ENCODE assay signal across 21 mouse cellular contexts in genomic region chr13:43077485-43077884, GRCm38 (mm10).
A peak's percentile ranks its signal among the peaks of the same experiment; 100 is the strongest.
DNase-seq lines count a peak whose midpoint lies in the region; ATAC-seq and TF ChIP-seq lines count a peak whose summit lies in the region.
"Had no signal": no experiment of that assay in that cellular context is flagged by ENCODE, and none has a peak within 500 bp of the region (broad histone marks: within the 10 kb centered on the region; RNA-seq: fewer than 3 reads in every experiment).

No protein-coding gene starts in this region.

- H3K4me1 ChIP-seq in cerebellum, adult 2 months (ENCODE audit: control insufficient read depth, insufficient read depth, low read length): peaks cover 6% of the 10 kb centered on the region; the same call in 1 of the 2 replicates
- H3K4me1 ChIP-seq in megakaryocyte, embryonic 14.5 days: no peaks in the 10 kb centered on the region
- H3K4me1 ChIP-seq in midbrain, embryonic 14.5 days (ENCODE audit: control insufficient read depth, insufficient read depth, low read length): no peaks in the 10 kb centered on the region
- H3K4me1 ChIP-seq: embryonic facial prominence, embryonic 12.5 days; heart, embryonic 10.5 days; heart, embryonic 15.5 days; hindbrain, embryonic 13.5 days had no signal

- H3K9me3 ChIP-seq in megakaryocyte, embryonic 14.5 days: peaks cover 6% of the 10 kb centered on the region
- H3K9me3 ChIP-seq in midbrain, embryonic 14.5 days (ENCODE audit: control insufficient read depth, low read length): no peaks in the 10 kb centered on the region
- H3K9me3 ChIP-seq: embryonic facial prominence, embryonic 12.5 days; heart, embryonic 10.5 days; heart, embryonic 15.5 days; hindbrain, embryonic 13.5 days had no signal

- no peak overlapping the region for H3K4me3 ChIP-seq in cerebellum, adult 2 months (replicated peaks; ENCODE audit: insufficient read depth, low read depth, low read length)
- peak overlapping the region; percentile 57 for H3K4me3 ChIP-seq in megakaryocyte, embryonic 14.5 days (replicated peaks)
- no peak overlapping the region for H3K4me3 ChIP-seq in midbrain, embryonic 14.5 days (replicated peaks; ENCODE audit: low read depth, low read length)
- H3K4me3 ChIP-seq: embryonic facial prominence, embryonic 12.5 days; heart, embryonic 10.5 days; heart, embryonic 15.5 days; hindbrain, embryonic 13.5 days had no signal

- H3K9ac ChIP-seq in midbrain, embryonic 14.5 days (replicated peaks; ENCODE audit: low read length): no peak overlapping the region
- H3K9ac ChIP-seq: embryonic facial prominence, embryonic 12.5 days; heart, embryonic 15.5 days; hindbrain, embryonic 13.5 days had no signal

- ATAC-seq in frontal cortex, adult (ENCODE audit: low TSS enrichment): peak; percentile 36
- no peak for ATAC-seq in megakaryocyte, adult 5-6 weeks (ENCODE audit: poor library complexity, severe bottlenecking)
- no peak for ATAC-seq in midbrain, embryonic 14.5 days (ENCODE audit: low FRiP score, low TSS enrichment)
- ATAC-seq: activated CD4-positive, CD25-positive, alpha-beta regulatory T cell, adult 4 months; hindbrain, postnatal 0 days; Patski had no signal

- H3K4me2 ChIP-seq in midbrain, embryonic 14.5 days (ENCODE audit: low read length): no peak overlapping the region
- H3K4me2 ChIP-seq: embryonic facial prominence, embryonic 12.5 days; heart, embryonic 15.5 days; hindbrain, embryonic 13.5 days had no signal

- H3K27ac ChIP-seq in cerebellum, adult 2 months (ENCODE audit: insufficient read depth, low read length): no peak overlapping the region
- no peak overlapping the region for H3K27ac ChIP-seq in midbrain, embryonic 14.5 days (replicated peaks; ENCODE audit: low read depth, low read length)
- H3K27ac ChIP-seq: embryonic facial prominence, embryonic 12.5 days; heart, embryonic 10.5 days; heart, embryonic 15.5 days; hindbrain, embryonic 13.5 days; hindbrain, postnatal 0 days had no signal

- WGBS in cerebellum, adult 2 months: 63% methylated on average over 9 of the region's 9 CpGs
- 87% methylated on average over 9 of the region's 9 CpGs for WGBS in midbrain, embryonic 14.5 days

- TF ChIP-seq CTCF in cerebellum, adult 2 months (IDR thresholded peaks at IDR 0.05; ENCODE audit: borderline replicate concordance, insufficient read depth, low read depth, low read length): no peak

- H3K27me3 ChIP-seq in cerebellum, adult 2 months (ENCODE audit: control insufficient read depth, insufficient read depth, low read length): no peaks in the 10 kb centered on the region
- peaks cover 2% of the 10 kb centered on the region for H3K27me3 ChIP-seq in megakaryocyte, embryonic 14.5 days (replicated peaks)
- no peaks in the 10 kb centered on the region for H3K27me3 ChIP-seq in midbrain, embryonic 14.5 days (ENCODE audit: control insufficient read depth, insufficient read depth, low read length)
- H3K27me3 ChIP-seq: embryonic facial prominence, embryonic 12.5 days; heart, embryonic 15.5 days; hindbrain, embryonic 13.5 days; Patski had no signal

- peak; percentile 20 to 24 for DNase-seq in cerebellum, postnatal 14 days
- DNase-seq in cerebellum, adult 2 months: no peak
- no peak for DNase-seq in frontal cortex, postnatal 10 days (ENCODE audit: low spot score in 2 of 2)
- DNase-seq in midbrain, embryonic 14.5 days: no peak
- DNase-seq: adrenal gland, postnatal 36 days; cerebellum, adult 11-12 months; cerebellum, postnatal 25 days; gastrocnemius, postnatal 36 days; heart, adult 18-20 months; heart, postnatal 14 days; kidney, adult 11 months had no signal

- TF ChIP-seq POLR2A in cerebellum, adult 2 months (IDR thresholded peaks at IDR 0.05; ENCODE audit: borderline replicate concordance, insufficient read depth, low read length): no peak

- no peaks in the 10 kb centered on the region for H3K36me3 ChIP-seq in megakaryocyte, embryonic 14.5 days (replicated peaks; ENCODE audit: low read length)
- H3K36me3 ChIP-seq in midbrain, embryonic 14.5 days (ENCODE audit: control insufficient read depth, insufficient read depth, low read length): 0 out of 2 replicates have a peak, but pooled peaks cover 11% of the 10 kb centered on the region
- H3K36me3 ChIP-seq: embryonic facial prominence, embryonic 12.5 days; heart, embryonic 10.5 days; heart, embryonic 15.5 days had no signal

Comparison
In these comparisons a context has a peak if more than half of its experiments do, and no peak if none do; other contexts are left out.
1. DNase-seq: peak in cerebellum, postnatal 14 days (2 of 2); none in cerebellum, adult 2 months (0 of 2), frontal cortex, postnatal 10 days (0 of 2) and midbrain, embryonic 14.5 days (single experiment).